Mouse (Mus musculus): ENCODE measurements around the gene Capns1. TPM values are rescaled to one million over a fixed set of nuclear protein-coding genes. Genes with fewer than 3 reads are reported as not detected.

Gene Capns1
- polyA plus RNA-seq, 1 experiment from 2014 or later = 95.8 TPM

DNA sequence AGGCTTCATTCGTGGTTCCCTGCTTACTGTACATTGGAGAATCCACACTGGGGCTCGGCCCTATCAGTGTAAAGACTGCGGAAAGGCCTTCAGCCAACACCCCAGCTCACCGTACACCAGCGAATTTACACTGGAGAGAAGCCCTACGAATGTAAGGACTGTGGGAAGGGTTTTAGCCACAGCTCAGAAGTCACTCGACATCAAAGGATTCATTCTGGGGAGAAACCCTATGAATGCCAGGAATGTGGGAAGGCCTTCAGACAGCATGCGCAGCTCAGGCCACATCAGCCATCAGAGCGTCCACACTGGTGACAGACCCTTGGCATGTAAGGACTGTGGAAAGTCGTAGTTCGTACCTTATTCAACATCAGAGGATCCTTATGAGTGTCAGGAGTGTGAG, 20.4 kb downstream of the Capns1 start:
- Histone ChIP-seq H3K27me3 (ENCODE audit: control insufficient read depth, insufficient read depth, low read length) (no peaks in the 10 kb centered on the region), H3K4me3 (ENCODE audit: low read depth, low read length) (no peak overlapping the region), H3K27ac (ENCODE audit: low read length) (no peak overlapping the region), H3K36me3 (ENCODE audit: control insufficient read depth, insufficient read depth, low read length) (peaks cover 15% of the 10 kb centered on the region; the same call in 1 of the 2 replicates), H3K9ac (replicated peaks; ENCODE audit: low read depth, low read length) (no peak overlapping the region), H3K4me1 (ENCODE audit: control insufficient read depth, insufficient read depth, low read length) (no peaks in the 10 kb centered on the region), H3K4me2 (replicated peaks; ENCODE audit: low read depth, low read length) (no peak overlapping the region), H3K9me3 (ENCODE audit: control insufficient read depth, low read depth, low read length) (no peaks in the 10 kb centered on the region)
- no peak for ATAC-seq (ENCODE audit: insufficient number of reproducible peaks, insufficient read depth, low FRiP score, low read depth)
- WGBS = 84% methylated on average over 11 of the region's 11 CpGs

DNA sequence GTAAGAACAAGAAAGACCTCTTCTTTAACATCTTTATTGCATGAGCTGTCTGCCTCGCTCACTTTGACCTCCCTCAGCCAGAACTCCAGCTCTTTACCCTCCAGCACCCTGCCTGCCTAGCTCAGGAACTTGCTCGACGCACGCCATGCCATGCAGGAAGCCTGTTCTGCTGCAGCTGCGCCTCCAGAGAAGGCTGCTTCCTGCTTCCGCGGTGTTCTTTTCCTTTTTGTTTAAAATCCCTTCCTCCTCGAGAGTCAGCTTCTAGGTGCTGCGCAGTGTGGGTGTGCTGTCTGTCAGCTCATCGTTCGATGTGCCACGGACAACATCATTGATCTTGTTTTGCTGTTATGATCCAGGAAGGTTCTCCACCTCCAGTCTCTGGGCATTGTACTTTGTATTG, 22.1 kb downstream of the Capns1 start:
- ATAC-seq (ENCODE audit: insufficient number of reproducible peaks, insufficient read depth, low FRiP score, low read depth) = no peak
- H3K9ac ChIP-seq (replicated peaks; ENCODE audit: low read depth, low read length) = no peak overlapping the region
- H3K27ac ChIP-seq (ENCODE audit: low read length) = no peak overlapping the region
- no peak overlapping the region for H3K4me2 ChIP-seq (replicated peaks; ENCODE audit: low read depth, low read length)
- no peaks in the 10 kb centered on the region for H3K9me3 ChIP-seq (ENCODE audit: control insufficient read depth, low read depth, low read length)
- H3K36me3 ChIP-seq (ENCODE audit: control insufficient read depth, insufficient read depth, low read length) = peaks cover 15% of the 10 kb centered on the region; the same call in 1 of the 2 replicates
- 80% methylated on average over 12 of the region's 12 CpGs for WGBS
- H3K4me1 ChIP-seq (ENCODE audit: control insufficient read depth, insufficient read depth, low read length) = no peaks in the 10 kb centered on the region
- no peak overlapping the region for H3K4me3 ChIP-seq (ENCODE audit: low read depth, low read length)
- H3K27me3 ChIP-seq (ENCODE audit: control insufficient read depth, insufficient read depth, low read length) = no peaks in the 10 kb centered on the region

DNA sequence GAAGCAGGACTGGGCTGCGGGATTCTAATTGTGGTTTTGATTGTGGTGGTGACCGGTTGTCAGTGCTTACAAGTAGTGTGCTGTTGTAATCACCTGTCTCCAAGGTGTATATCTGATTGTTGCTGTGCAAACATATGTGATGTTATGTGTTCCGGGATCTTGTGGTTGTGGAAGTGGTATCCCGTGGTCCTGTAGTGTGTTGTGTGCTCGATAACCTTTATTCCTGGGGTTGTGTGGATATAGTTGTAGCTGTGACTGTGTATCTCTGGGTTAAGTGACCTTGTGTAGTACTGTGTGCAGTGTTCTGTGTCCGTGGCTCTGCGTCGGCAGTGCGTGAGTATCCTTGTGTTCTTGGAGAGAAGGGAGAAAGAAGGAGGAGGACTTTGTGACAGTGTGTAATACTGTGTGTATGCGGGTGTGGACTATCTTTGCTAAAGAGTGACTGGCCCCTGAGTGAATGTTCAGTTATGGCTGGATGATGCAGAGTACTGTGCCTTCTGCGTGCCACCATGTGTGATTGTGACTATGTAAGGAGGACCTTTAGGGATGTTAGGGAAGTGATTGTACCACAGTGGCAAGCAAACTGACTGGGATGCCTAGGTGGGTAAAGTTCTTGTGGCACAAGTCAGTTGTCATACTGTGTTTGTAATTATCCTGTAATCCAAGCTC, 28.2 kb downstream of the Capns1 start:
- WGBS = 22% methylated on average over 11 of the region's 11 CpGs
- peaks cover 8% of the 10 kb centered on the region for H3K36me3 ChIP-seq (ENCODE audit: control insufficient read depth, insufficient read depth, low read length)
- peaks cover 12% of the 10 kb centered on the region for H3K4me1 ChIP-seq (ENCODE audit: control insufficient read depth, insufficient read depth, low read length)
- H3K4me3 ChIP-seq (ENCODE audit: low read depth, low read length) = peak overlapping the region; percentile 67
- peak overlapping the region; percentile 33; the same call in 1 of the 2 replicates for H3K27ac ChIP-seq (ENCODE audit: low read length)
- peak; percentile 11; the same call in 1 of the 2 replicates for ATAC-seq (ENCODE audit: insufficient number of reproducible peaks, insufficient read depth, low FRiP score, low read depth)
- peak overlapping the region; percentile 43 for H3K9ac ChIP-seq (replicated peaks; ENCODE audit: low read depth, low read length)
- peaks cover 17% of the 10 kb centered on the region for H3K9me3 ChIP-seq (ENCODE audit: control insufficient read depth, low read depth, low read length)
- peak overlapping the region; percentile 80 for H3K4me2 ChIP-seq (replicated peaks; ENCODE audit: low read depth, low read length)
- no peaks in the 10 kb centered on the region for H3K27me3 ChIP-seq (ENCODE audit: control insufficient read depth, insufficient read depth, low read length)

DNA sequence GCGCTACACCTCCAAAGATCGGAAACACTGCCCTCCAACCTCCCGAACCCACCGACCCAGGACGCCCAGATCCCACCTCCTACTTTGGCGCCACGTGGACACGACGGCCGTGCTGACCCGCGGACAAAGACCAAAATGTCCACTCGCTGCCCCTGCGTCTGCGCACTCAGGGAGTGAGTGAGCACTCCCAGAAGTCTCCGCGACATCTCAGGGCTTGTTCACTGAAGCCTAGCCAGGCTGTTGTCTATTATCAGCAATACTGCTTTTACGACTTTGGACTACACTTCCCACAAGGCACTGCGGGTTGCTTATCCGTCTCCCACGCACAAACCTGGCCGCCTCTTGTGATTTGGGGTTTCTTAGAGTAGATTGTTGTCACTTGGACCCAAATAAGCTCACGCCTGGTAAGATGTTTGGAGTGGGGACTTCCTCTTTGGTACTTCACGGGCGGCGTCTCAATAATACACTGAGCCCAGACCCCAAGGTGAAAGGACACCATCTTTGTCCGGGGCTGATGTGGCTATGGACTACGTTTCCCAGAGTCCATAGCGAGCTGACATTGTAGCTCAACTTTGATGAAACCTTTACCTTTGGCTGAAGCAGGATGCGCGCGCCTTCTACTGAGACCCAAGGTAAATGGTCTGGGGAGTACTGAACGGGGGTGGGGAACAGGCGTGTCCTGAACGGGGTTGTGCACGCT, 28.9 kb downstream of the Capns1 start, which contains the start of gene Zfp146:
Gene Zfp146 (minus strand): TSS at position 168 of the 700 bp plus-strand sequence.
- WGBS = under 1% methylated on average over 36 of the region's 36 CpGs
- peaks cover 22% of the 10 kb centered on the region for H3K9me3 ChIP-seq (ENCODE audit: control insufficient read depth, low read depth, low read length)
- ATAC-seq (ENCODE audit: insufficient number of reproducible peaks, insufficient read depth, low FRiP score, low read depth) = peak; percentile 97
- no peaks in the 10 kb centered on the region for H3K27me3 ChIP-seq (ENCODE audit: control insufficient read depth, insufficient read depth, low read length)
- peak within 1 kb of the TSS; percentile 67 for H3K4me3 ChIP-seq (ENCODE audit: low read depth, low read length)
- peaks cover 8% of the 10 kb centered on the region for H3K36me3 ChIP-seq (ENCODE audit: control insufficient read depth, insufficient read depth, low read length)
- H3K4me1 ChIP-seq (ENCODE audit: control insufficient read depth, insufficient read depth, low read length) = peaks cover 12% of the 10 kb centered on the region
- H3K27ac ChIP-seq (ENCODE audit: low read length) = peak within 1 kb of the TSS; percentile 87
- H3K9ac ChIP-seq (replicated peaks; ENCODE audit: low read depth, low read length) = peak within 1 kb of the TSS; percentile 83
- H3K4me2 ChIP-seq (replicated peaks; ENCODE audit: low read depth, low read length) = peak within 1 kb of the TSS; percentile 80

DNA sequence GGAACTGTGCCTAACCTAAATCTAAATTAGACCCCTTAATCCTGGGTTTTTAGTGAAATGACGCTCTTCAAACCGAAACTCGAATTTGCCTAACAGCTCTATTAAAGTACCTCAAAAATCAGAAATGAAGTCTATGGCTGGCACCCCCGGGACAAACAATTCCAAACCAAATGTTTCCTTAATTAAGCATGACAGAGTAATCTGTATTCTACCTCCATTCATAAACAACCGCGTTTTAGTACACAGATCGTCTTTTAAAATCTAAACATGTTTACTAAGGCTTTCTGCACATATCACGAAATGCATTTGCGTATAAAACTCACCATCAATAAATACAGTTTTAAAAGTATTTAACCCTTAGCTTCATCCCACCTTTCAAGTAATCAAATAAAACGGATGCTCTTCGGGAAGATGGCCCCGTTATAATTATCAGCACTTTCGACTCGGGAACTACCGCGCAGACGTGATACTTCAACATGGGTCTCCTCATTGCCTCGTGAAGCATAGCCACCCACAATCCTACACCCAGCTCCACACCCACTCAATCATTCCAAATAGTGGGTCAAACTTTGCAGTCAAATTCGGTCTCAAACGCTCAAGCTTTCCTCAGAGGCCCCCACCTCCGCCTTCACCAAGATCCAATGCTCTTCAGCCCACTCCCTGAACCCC, 29.6 kb downstream of the Capns1 start:
- 2% methylated on average over 21 of the region's 21 CpGs for WGBS
- H3K4me1 ChIP-seq (ENCODE audit: control insufficient read depth, insufficient read depth, low read length) = peaks cover 12% of the 10 kb centered on the region
- peaks cover 26% of the 10 kb centered on the region for H3K9me3 ChIP-seq (ENCODE audit: control insufficient read depth, low read depth, low read length)
- peak; percentile 5; the same call in 1 of the 2 replicates for ATAC-seq (ENCODE audit: insufficient number of reproducible peaks, insufficient read depth, low FRiP score, low read depth)
- peak overlapping the region; percentile 63 for H3K4me2 ChIP-seq (replicated peaks; ENCODE audit: low read depth, low read length)
- H3K27ac ChIP-seq (ENCODE audit: low read length) = peak overlapping the region; percentile 87
- H3K27me3 ChIP-seq (ENCODE audit: control insufficient read depth, insufficient read depth, low read length) = no peaks in the 10 kb centered on the region
- H3K4me3 ChIP-seq (ENCODE audit: low read depth, low read length) = peak overlapping the region; percentile 67
- H3K36me3 ChIP-seq (ENCODE audit: control insufficient read depth, insufficient read depth, low read length) = peaks cover 8% of the 10 kb centered on the region
- H3K9ac ChIP-seq (replicated peaks; ENCODE audit: low read depth, low read length) = peak overlapping the region; percentile 83

DNA sequence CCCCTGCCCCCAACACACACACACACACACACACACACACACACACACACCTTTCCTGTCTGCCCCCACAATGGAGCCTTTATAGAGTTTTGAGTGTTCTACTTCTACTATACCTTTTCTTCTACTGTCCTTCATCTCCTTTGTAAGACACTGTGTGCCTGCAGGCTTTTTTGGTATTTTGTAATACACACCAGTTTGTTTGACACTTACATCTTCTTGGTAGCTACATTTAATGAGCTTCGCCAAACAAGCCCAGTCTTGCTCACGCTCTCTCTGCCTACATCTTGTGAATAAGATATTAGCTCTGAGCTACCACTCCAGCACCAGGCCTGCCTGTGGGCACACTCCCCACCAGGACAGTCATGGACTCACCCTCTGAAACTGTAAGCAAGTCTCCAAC, 33.9 kb downstream of the Capns1 start:
- no peak overlapping the region for H3K9ac ChIP-seq (replicated peaks; ENCODE audit: low read depth, low read length)
- WGBS = 95% methylated on average over 2 of the region's 2 CpGs
- H3K27ac ChIP-seq (ENCODE audit: low read length) = no peak overlapping the region
- H3K4me2 ChIP-seq (replicated peaks; ENCODE audit: low read depth, low read length) = no peak overlapping the region
- H3K9me3 ChIP-seq (ENCODE audit: control insufficient read depth, low read depth, low read length) = peaks cover 66% of the 10 kb centered on the region
- no peak for ATAC-seq (ENCODE audit: insufficient number of reproducible peaks, insufficient read depth, low FRiP score, low read depth)
- peaks cover 48% of the 10 kb centered on the region for H3K36me3 ChIP-seq (ENCODE audit: control insufficient read depth, insufficient read depth, low read length)
- H3K4me3 ChIP-seq (ENCODE audit: low read depth, low read length) = no peak overlapping the region
- peaks cover 4% of the 10 kb centered on the region; the same call in 1 of the 2 replicates for H3K4me1 ChIP-seq (ENCODE audit: control insufficient read depth, insufficient read depth, low read length)
- H3K27me3 ChIP-seq (ENCODE audit: control insufficient read depth, insufficient read depth, low read length) = no peaks in the 10 kb centered on the region

DNA sequence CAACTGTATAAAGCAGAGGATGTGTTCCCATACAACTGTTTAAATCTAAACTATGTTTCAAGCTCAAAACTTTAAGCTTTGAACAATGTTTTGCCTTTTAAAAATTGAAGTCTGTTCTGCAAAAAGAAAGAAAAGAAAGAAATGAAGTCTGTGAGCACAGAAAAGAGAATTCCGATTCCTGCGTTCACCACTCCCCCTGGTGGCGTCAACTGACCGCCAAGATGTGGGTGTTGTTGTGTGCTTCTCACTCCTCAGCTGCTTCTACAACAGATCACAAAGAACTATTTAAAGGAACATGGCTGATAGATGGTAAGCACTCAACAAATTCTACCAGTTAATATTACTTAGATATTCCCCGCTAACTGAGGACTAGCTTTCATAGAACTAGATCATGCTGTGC, 35.5 kb downstream of the Capns1 start:
- peaks cover under 1% of the 10 kb centered on the region; the same call in 1 of the 2 replicates for H3K4me1 ChIP-seq (ENCODE audit: control insufficient read depth, insufficient read depth, low read length)
- H3K9me3 ChIP-seq (ENCODE audit: control insufficient read depth, low read depth, low read length) = peaks cover 82% of the 10 kb centered on the region
- ATAC-seq (ENCODE audit: insufficient number of reproducible peaks, insufficient read depth, low FRiP score, low read depth) = no peak
- H3K27me3 ChIP-seq (ENCODE audit: control insufficient read depth, insufficient read depth, low read length) = no peaks in the 10 kb centered on the region
- H3K4me3 ChIP-seq (ENCODE audit: low read depth, low read length) = no peak overlapping the region
- H3K4me2 ChIP-seq (replicated peaks; ENCODE audit: low read depth, low read length) = no peak overlapping the region
- H3K27ac ChIP-seq (ENCODE audit: low read length) = no peak overlapping the region
- H3K36me3 ChIP-seq (ENCODE audit: control insufficient read depth, insufficient read depth, low read length) = peaks cover 63% of the 10 kb centered on the region
- H3K9ac ChIP-seq (replicated peaks; ENCODE audit: low read depth, low read length) = no peak overlapping the region
- WGBS = 97% methylated on average over 5 of the region's 5 CpGs

DNA sequence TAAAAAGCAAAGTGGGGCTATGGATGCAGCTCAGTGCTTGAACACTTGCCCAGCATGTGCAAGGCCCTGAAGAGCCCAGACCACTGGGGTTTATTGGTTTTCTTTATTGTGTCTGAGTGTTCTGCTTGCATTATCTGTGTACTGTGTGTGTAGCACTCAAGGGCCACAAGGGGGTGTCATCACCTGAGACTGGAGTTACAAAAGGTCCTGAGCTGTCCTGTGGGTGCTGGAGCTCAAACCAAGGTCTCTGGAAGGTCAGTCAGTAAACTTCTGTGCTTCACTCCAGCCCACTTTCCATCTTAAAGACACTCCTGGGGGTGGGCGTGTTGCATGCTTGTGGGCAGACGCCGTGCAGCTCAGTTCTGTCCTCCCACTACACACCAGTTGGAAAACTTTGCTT, 43.1 kb downstream of the Capns1 start:
- Histone ChIP-seq H3K36me3 (ENCODE audit: control insufficient read depth, insufficient read depth, low read length) (peaks cover 37% of the 10 kb centered on the region), H3K4me3 (ENCODE audit: low read depth, low read length) (no peak overlapping the region), H3K9ac (replicated peaks; ENCODE audit: low read depth, low read length) (no peak overlapping the region), H3K27me3 (ENCODE audit: control insufficient read depth, insufficient read depth, low read length) (no peaks in the 10 kb centered on the region), H3K4me1 (ENCODE audit: control insufficient read depth, insufficient read depth, low read length) (no peaks in the 10 kb centered on the region), H3K9me3 (ENCODE audit: control insufficient read depth, low read depth, low read length) (peaks cover 78% of the 10 kb centered on the region), H3K4me2 (replicated peaks; ENCODE audit: low read depth, low read length) (no peak overlapping the region), H3K27ac (ENCODE audit: low read length) (no peak overlapping the region)
- ATAC-seq (ENCODE audit: insufficient number of reproducible peaks, insufficient read depth, low FRiP score, low read depth) = no peak
- 96% methylated on average over 3 of the region's 3 CpGs for WGBS

Measured in stomach, embryonic 14.5 days (tissue).